Mouse (Mus musculus) cerebellum, postnatal 4 days (tissue): ENCODE measurements at regions not wholly inside any gene's neighbourhood (a gene's known extent, or its start where the extent isn't known, plus 50 kb on each side); places are given as distances from the start of the nearest gene placed in this dataset.
"Not testable (repeated sequence)": the region's sequence is repeated elsewhere in the genome, so short reads cannot be mapped to it uniquely, and the experiment has no call there.

Source experiments
- DNase-seq, 2 experiments: peaks; one replicate each; pipeline ENCODE4 v3.0.0; 2022; ENCODE audit warnings: low spot score in 2 of 2, mixed read lengths in 1 of 2

GRCm38 (mm10) chr1:64463715-64464290, 68.6 kb upstream of the Creb1 start:
- no peak for DNase-seq

- DNase-seq = not testable (repeated sequence)
Observed at GRCm38 (mm10) chr1:64461616-64462015, 70.8 kb upstream of the Creb1 start.

- DNase-seq = no peak
Observed at GRCm38 (mm10) chr1:64457872-64458271, 74.6 kb upstream of the Creb1 start.

- no peak for DNase-seq
Observed at GRCm38 (mm10) chr1:64449141-64449540, 83.3 kb upstream of the Creb1 start.

- peak in 1 of 2 experiments; percentile 72 for DNase-seq
Observed at GRCm38 (mm10) chr1:64448090-64448489, 84.4 kb upstream of the Creb1 start.

- no peak for DNase-seq
Observed at GRCm38 (mm10) chr1:64446492-64446891, 86.0 kb upstream of the Creb1 start.

- peak; percentile 52 to 84 for DNase-seq
Observed at GRCm38 (mm10) chr1:64445919-64446318, 86.5 kb upstream of the Creb1 start.

- DNase-seq = no peak
Observed at GRCm38 (mm10) chr1:64443436-64443835, 89.0 kb upstream of the Creb1 start.

GRCm38 (mm10) chr1:64442179-64442874, 90.1 kb upstream of the Creb1 start:
- DNase-seq = peak in 1 of 2 experiments; percentile 59

GRCm38 (mm10) chr1:64423256-64423655, 109.2 kb upstream of the Creb1 start:
- DNase-seq = no peak

- no peak for DNase-seq
Observed at GRCm38 (mm10) chr1:64418567-64418966, 113.9 kb upstream of the Creb1 start.

GRCm38 (mm10) chr1:64415906-64416305, 116.5 kb upstream of the Creb1 start:
- no peak for DNase-seq

GRCm38 (mm10) chr1:64413181-64413560, 119.3 kb upstream of the Creb1 start:
- no peak for DNase-seq

- DNase-seq = no peak
Observed at GRCm38 (mm10) chr1:64412481-64413180, 119.8 kb upstream of the Creb1 start.

- no peak for DNase-seq
Observed at GRCm38 (mm10) chr1:64411851-64412480, 120.5 kb upstream of the Creb1 start.

GRCm38 (mm10) chr1:64408807-64409582, 123.5 kb upstream of the Creb1 start:
- peak in 1 of 2 experiments; percentile 59 for DNase-seq

- DNase-seq = no peak
Observed at GRCm38 (mm10) chr1:64391525-64391924, 140.9 kb upstream of the Creb1 start.

- DNase-seq = peak in 1 of 2 experiments; percentile 10
Observed at GRCm38 (mm10) chr1:64381264-64381663, 151.2 kb upstream of the Creb1 start.

- not testable (repeated sequence) for DNase-seq
Observed at GRCm38 (mm10) chr1:64376426-64376825, 156.0 kb upstream of the Creb1 start.

GRCm38 (mm10) chr1:64374286-64375071, 158.0 kb upstream of the Creb1 start:
- DNase-seq = no peak

GRCm38 (mm10) chr1:64364095-64364494, 168.3 kb upstream of the Creb1 start:
- no peak for DNase-seq
